ENCODE assay signal across 33 mouse cellular contexts in genomic region chr17:47458310-47458709, GRCm38 (mm10). TPM values are rescaled to one million over a fixed set of nuclear protein-coding genes. Genes with fewer than 3 reads are reported as not detected.
DNase-seq lines count a peak whose midpoint lies in the region; ATAC-seq and TF ChIP-seq lines count a peak whose summit lies in the region.
"Had no signal": no experiment of that assay in that cellular context is flagged by ENCODE, and none has a peak within 500 bp of the region (broad histone marks: within the 10 kb centered on the region; RNA-seq: fewer than 3 reads in every experiment).

No protein-coding gene starts in this region.

- peaks cover 19% of the 10 kb centered on the region for H3K4me1 ChIP-seq in intestine, postnatal 0 days (replicated peaks; ENCODE audit: control insufficient read depth, insufficient read depth, low read length)
- peaks cover 39% of the 10 kb centered on the region for H3K4me1 ChIP-seq in intestine, embryonic 16.5 days (ENCODE audit: control insufficient read depth, insufficient read depth, low read length)
- H3K4me1 ChIP-seq in hindbrain, embryonic 13.5 days (replicated peaks), result no peaks in the 10 kb centered on the region
- H3K4me1 ChIP-seq: forebrain, embryonic 12.5 days; forebrain, embryonic 15.5 days had no signal

- ATAC-seq in intestine, postnatal 0 days, result peak; percentile 35; the same call in 1 of the 2 replicates
- ATAC-seq in intestine, embryonic 16.5 days, result no peak
- ATAC-seq in granulocyte monocyte progenitor cell, adult 5-6 weeks (replicated peaks; ENCODE audit: poor library complexity, severe bottlenecking), result peak; percentile 36
- ATAC-seq in hindbrain, embryonic 13.5 days (ENCODE audit: low FRiP score), result no peak
- ATAC-seq: activated CD4-positive, CD25-positive, alpha-beta regulatory T cell, adult 4 months; forebrain, embryonic 15.5 days; hindbrain, embryonic 16.5 days; intestine, embryonic 15.5 days; Patski had no signal

- H3K27me3 ChIP-seq in intestine, postnatal 0 days (replicated peaks; ENCODE audit: control insufficient read depth, insufficient read depth, low read length), result no peaks in the 10 kb centered on the region
- no peaks in the 10 kb centered on the region for H3K27me3 ChIP-seq in intestine, embryonic 16.5 days (replicated peaks; ENCODE audit: control insufficient read depth, insufficient read depth, low read length)
- H3K27me3 ChIP-seq in hindbrain, embryonic 13.5 days, result peaks cover 10% of the 10 kb centered on the region; the same call in 1 of the 2 replicates
- H3K27me3 ChIP-seq: CH12.LX; embryonic facial prominence, embryonic 13.5 days; forebrain, embryonic 15.5 days; heart, embryonic 13.5 days; intestine, embryonic 15.5 days; Patski had no signal

- peak; percentile 41 to 49 for DNase-seq in cerebellum, postnatal 10 days
- DNase-seq in cerebellum, postnatal 4 days (ENCODE audit: low spot score in 2 of 2), result no peak
- DNase-seq in A20 (ENCODE audit: low read depth, low spot score), result peak; percentile 76
- DNase-seq in thymus, postnatal 14 days, result no peak
- DNase-seq: adrenal gland, adult 8-10 months; adrenal gland, postnatal 25 days; B cell, adult 2 months; cerebellum, adult 11-12 months; cerebellum, adult 8-10 months; embryo, embryonic 11 days; gastrocnemius, postnatal 10 days; gastrocnemius, postnatal 36 days; heart, adult 2 months had no signal

- no peak overlapping the region for H3K9ac ChIP-seq in intestine, postnatal 0 days (ENCODE audit: low read depth, low read length)
- no peak overlapping the region for H3K9ac ChIP-seq in intestine, embryonic 16.5 days (ENCODE audit: low read depth, low read length)
- H3K9ac ChIP-seq in hindbrain, embryonic 13.5 days, result no peak overlapping the region
- H3K9ac ChIP-seq: embryonic facial prominence, embryonic 13.5 days; forebrain, embryonic 12.5 days; forebrain, embryonic 15.5 days; heart, embryonic 13.5 days; hindbrain, embryonic 12.5 days; intestine, embryonic 15.5 days had no signal

- H3K4me2 ChIP-seq in intestine, postnatal 0 days (replicated peaks; ENCODE audit: low read depth), result no peak overlapping the region
- no peak overlapping the region for H3K4me2 ChIP-seq in intestine, embryonic 16.5 days (ENCODE audit: low read depth, low read length)
- H3K4me2 ChIP-seq in hindbrain, embryonic 13.5 days, result no peak overlapping the region
- H3K4me2 ChIP-seq: embryonic facial prominence, embryonic 13.5 days; forebrain, embryonic 12.5 days; forebrain, embryonic 15.5 days; heart, embryonic 13.5 days; hindbrain, embryonic 12.5 days; intestine, embryonic 15.5 days had no signal

- WGBS in intestine, postnatal 0 days, result 66% methylated on average over 13 of the region's 13 CpGs
- 84% methylated on average over 13 of the region's 13 CpGs for WGBS in intestine, embryonic 16.5 days
- WGBS in hindbrain, embryonic 13.5 days, result 82% methylated on average over 13 of the region's 13 CpGs

- H3K27ac ChIP-seq in intestine, postnatal 0 days (ENCODE audit: low read depth, low read length), result peak overlapping the region; percentile 15; the same call in 1 of the 2 replicates
- no peak overlapping the region for H3K27ac ChIP-seq in intestine, embryonic 16.5 days (ENCODE audit: low read length)
- no peak overlapping the region for H3K27ac ChIP-seq in hindbrain, embryonic 13.5 days
- H3K27ac ChIP-seq: embryonic facial prominence, embryonic 10.5 days; embryonic facial prominence, embryonic 13.5 days; forebrain, embryonic 12.5 days; forebrain, embryonic 15.5 days; heart, adult 2 months; heart, embryonic 10.5 days; heart, embryonic 13.5 days; hindbrain, embryonic 12.5 days; intestine, embryonic 15.5 days had no signal

- no peak for TF ChIP-seq CTCF in intestine, postnatal 0 days (IDR thresholded peaks at IDR 0.05; ENCODE audit: low read depth)

- no peak overlapping the region for H3K4me3 ChIP-seq in intestine, postnatal 0 days (ENCODE audit: low read depth, low read length)
- no peak overlapping the region for H3K4me3 ChIP-seq in intestine, embryonic 16.5 days (ENCODE audit: low read length)
- H3K4me3 ChIP-seq in hindbrain, embryonic 13.5 days, result no peak overlapping the region
- H3K4me3 ChIP-seq: embryonic facial prominence, embryonic 10.5 days; embryonic facial prominence, embryonic 13.5 days; erythroblast, embryonic 14.5 days; forebrain, embryonic 12.5 days; forebrain, embryonic 15.5 days; heart, adult 2 months; heart, embryonic 10.5 days; heart, embryonic 13.5 days; hindbrain, embryonic 12.5 days; intestine, embryonic 15.5 days had no signal

- H3K36me3 ChIP-seq in intestine, postnatal 0 days (ENCODE audit: control insufficient read depth, insufficient read depth), result peaks cover 4% of the 10 kb centered on the region; the same call in 1 of the 2 replicates
- H3K36me3 ChIP-seq in intestine, embryonic 16.5 days (ENCODE audit: control insufficient read depth, insufficient read depth, low read length), result no peaks in the 10 kb centered on the region
- no peaks in the 10 kb centered on the region for H3K36me3 ChIP-seq in hindbrain, embryonic 13.5 days
- H3K36me3 ChIP-seq: embryonic facial prominence, embryonic 10.5 days; embryonic facial prominence, embryonic 13.5 days; forebrain, embryonic 12.5 days; forebrain, embryonic 15.5 days; G1E; heart, embryonic 13.5 days; hindbrain, embryonic 12.5 days; intestine, embryonic 15.5 days had no signal

- H3K9me3 ChIP-seq in intestine, postnatal 0 days (ENCODE audit: control insufficient read depth), result no peaks in the 10 kb centered on the region
- no peaks in the 10 kb centered on the region for H3K9me3 ChIP-seq in intestine, embryonic 16.5 days (ENCODE audit: control insufficient read depth, low read length)
- no peaks in the 10 kb centered on the region for H3K9me3 ChIP-seq in hindbrain, embryonic 13.5 days
- H3K9me3 ChIP-seq: embryonic facial prominence, embryonic 10.5 days; embryonic facial prominence, embryonic 13.5 days; forebrain, embryonic 12.5 days; forebrain, embryonic 15.5 days; G1E; heart, embryonic 10.5 days; heart, embryonic 13.5 days; hindbrain, embryonic 12.5 days; intestine, embryonic 15.5 days had no signal

RNA-seq across cellular contexts. Expression of gene 1700001C19Rik, which starts 21.1 kb away (rescaled TPM):
- 0.35 and 0.77 TPM in 2 replicates for polyA plus RNA-seq in intestine, postnatal 0 days (2015; fragmentation: Nextera tagmentation; extraction: Ambion mirVana)
- polyA plus RNA-seq in intestine, embryonic 16.5 days (2015; fragmentation: Nextera tagmentation; extraction: Ambion mirVana), result 0.17 and 0.45 TPM in 2 replicates
- total RNA-seq in granulocyte monocyte progenitor cell, adult 5-6 weeks (2014; fragmentation: Nextera tagmentation), result not detected in 2 replicates
- 1.9 TPM in 1 of 2 replicates, not detected in the other for total RNA-seq in granulocyte monocyte progenitor cell, adult 5-6 weeks (2017)
- polyA plus RNA-seq in hindbrain, embryonic 13.5 days (2015; fragmentation: Nextera tagmentation; extraction: Ambion mirVana), result 0.34 and 0.79 TPM in 2 replicates
- total RNA-seq: adrenal gland, postnatal 25 days; CH12.LX; common myeloid progenitor, adult 5-6 weeks; G1E; gastrocnemius, postnatal 10 days; gastrocnemius, postnatal 36 days; heart, adult 2 months; heart, postnatal 25 days had no signal
- polyA plus RNA-seq: activated CD4-positive, CD25-positive, alpha-beta regulatory T cell, adult 4 months; embryonic facial prominence, embryonic 10.5 days; erythroblast, embryonic 14.5 days; G1E had no signal

RNA-seq across cellular contexts. Expression of gene AI661453, which starts 21.9 kb away (rescaled TPM):
- 6.1 and 7.7 TPM in 2 replicates for polyA plus RNA-seq in intestine, postnatal 0 days (2015; fragmentation: Nextera tagmentation; extraction: Ambion mirVana)
- polyA plus RNA-seq in intestine, embryonic 16.5 days (2015; fragmentation: Nextera tagmentation; extraction: Ambion mirVana), result 3.7 and 4.6 TPM in 2 replicates
- 1.8 and 4.3 TPM in 2 replicates for total RNA-seq in granulocyte monocyte progenitor cell, adult 5-6 weeks (2014; fragmentation: Nextera tagmentation)
- total RNA-seq in granulocyte monocyte progenitor cell, adult 5-6 weeks (2017), result 0.34 and 0.62 TPM in 2 replicates
- polyA plus RNA-seq in hindbrain, embryonic 13.5 days (2015; fragmentation: Nextera tagmentation; extraction: Ambion mirVana), result 0.22 and 0.34 TPM in 2 replicates
- total RNA-seq: CH12.LX had no signal
- polyA plus RNA-seq: erythroblast, embryonic 14.5 days had no signal

RNA-seq across cellular contexts. Expression of gene Taf8, which starts 43.8 kb away (rescaled TPM):
- polyA plus RNA-seq in intestine, postnatal 0 days (2015; fragmentation: Nextera tagmentation; extraction: Ambion mirVana), result 8.3 and 9.2 TPM in 2 replicates
- polyA plus RNA-seq in intestine, embryonic 16.5 days (2015; fragmentation: Nextera tagmentation; extraction: Ambion mirVana), result 19.1 and 20.4 TPM in 2 replicates
- 13.9 and 23.8 TPM in 2 replicates for total RNA-seq in granulocyte monocyte progenitor cell, adult 5-6 weeks (2014; fragmentation: Nextera tagmentation)
- 34.7 and 40.9 TPM in 2 replicates for total RNA-seq in granulocyte monocyte progenitor cell, adult 5-6 weeks (2017)
- 23.4 and 23.5 TPM in 2 replicates for polyA plus RNA-seq in hindbrain, embryonic 13.5 days (2015; fragmentation: Nextera tagmentation; extraction: Ambion mirVana)

RNA-seq across cellular contexts. Expression of gene Ccnd3, which starts 46.5 kb away (rescaled TPM):
- polyA plus RNA-seq in intestine, postnatal 0 days (2015; fragmentation: Nextera tagmentation; extraction: Ambion mirVana), result 175 and 180 TPM in 2 replicates
- polyA plus RNA-seq in intestine, embryonic 16.5 days (2015; fragmentation: Nextera tagmentation; extraction: Ambion mirVana), result 371 and 393 TPM in 2 replicates
- total RNA-seq in granulocyte monocyte progenitor cell, adult 5-6 weeks (2014; fragmentation: Nextera tagmentation), result 99.8 and 128 TPM in 2 replicates
- 35.5 and 35.9 TPM in 2 replicates for total RNA-seq in granulocyte monocyte progenitor cell, adult 5-6 weeks (2017)
- 74.3 and 75.2 TPM in 2 replicates for polyA plus RNA-seq in hindbrain, embryonic 13.5 days (2015; fragmentation: Nextera tagmentation; extraction: Ambion mirVana)

RNA-seq across cellular contexts. Expression of gene Guca1a, which starts 57.9 kb away (rescaled TPM):
- 2.7 and 3.3 TPM in 2 replicates for polyA plus RNA-seq in intestine, postnatal 0 days (2015; fragmentation: Nextera tagmentation; extraction: Ambion mirVana)
- 2.3 and 2.4 TPM in 2 replicates for polyA plus RNA-seq in intestine, embryonic 16.5 days (2015; fragmentation: Nextera tagmentation; extraction: Ambion mirVana)
- total RNA-seq in granulocyte monocyte progenitor cell, adult 5-6 weeks (2014; fragmentation: Nextera tagmentation), result 5.3 and 6.4 TPM in 2 replicates
- total RNA-seq in granulocyte monocyte progenitor cell, adult 5-6 weeks (2017), result 6.3 and 6.7 TPM in 2 replicates
- polyA plus RNA-seq in hindbrain, embryonic 13.5 days (2015; fragmentation: Nextera tagmentation; extraction: Ambion mirVana), result 0.61 and 0.65 TPM in 2 replicates
- total RNA-seq: G1E; gastrocnemius, postnatal 36 days had no signal
- polyA plus RNA-seq: activated CD4-positive, CD25-positive, alpha-beta regulatory T cell, adult 4 months; erythroblast, embryonic 14.5 days had no signal

Comparison
In these comparisons a context has a peak if more than half of its experiments do, and no peak if none do; other contexts are left out.
1. DNase-seq: peak in cerebellum, postnatal 10 days (2 of 2) and A20 (single experiment); none in cerebellum, postnatal 4 days (0 of 2) and thymus, postnatal 14 days (single experiment).
2. ATAC-seq: peak in intestine, postnatal 0 days (single experiment) and granulocyte monocyte progenitor cell, adult 5-6 weeks (single experiment); none in intestine, embryonic 16.5 days (single experiment) and hindbrain, embryonic 13.5 days (single experiment).